Mouse (Mus musculus) testis, adult 2 months (tissue): ENCODE results near the gene Psmd3. TPM values are rescaled to one million over a fixed set of nuclear protein-coding genes. Genes with fewer than 3 reads are reported as not detected.

Experiments used
- H3K27ac ChIP-seq: fragments of 200-500 bp; 2 replicates; pipeline ENCODE4 v1.5.1; 2012; ENCODE audit warnings: low read depth, low read length; ENCODE audit not compliant: control insufficient read depth, insufficient read depth
- H3K27me3 ChIP-seq: fragments of 200-500 bp; 2 replicates; pipeline ENCODE4 v1.6.1; 2012; ENCODE audit warnings: mild to moderate bottlenecking, low read length, moderate library complexity; ENCODE audit not compliant: control insufficient read depth, insufficient read depth
- H3K36me3 ChIP-seq: fragments of 200-500 bp; 2 replicates; pipeline ENCODE4 v1.6.1; 2012; ENCODE audit warnings: mild to moderate bottlenecking, low read length; ENCODE audit not compliant: control insufficient read depth, insufficient read depth
- H3K4me1 ChIP-seq: fragments of 200-500 bp; 2 replicates; pipeline ENCODE4 v1.6.1; 2012; ENCODE audit warnings: low read length; ENCODE audit not compliant: control insufficient read depth, insufficient read depth
- H3K4me3 ChIP-seq: fragments of 200-500 bp; 2 replicates; pipeline ENCODE4 v1.5.1; 2012; ENCODE audit warnings: low read depth, mild to moderate bottlenecking, low read length, moderate library complexity, mixed read lengths; ENCODE audit not compliant: control insufficient read depth
- CTCF ChIP-seq: fragments of 200-500 bp; IDR thresholded peaks from 2 replicates; pipeline ENCODE4 v1.5.1; 2012; ENCODE audit warnings: low read depth, mild to moderate bottlenecking, inconsistent platforms, low read length, moderate library complexity; ENCODE audit not compliant: control insufficient read depth, insufficient read depth, insufficient replicate concordance
- POLR2A ChIP-seq: fragments of 200-500 bp; IDR thresholded peaks from 2 replicates; pipeline ENCODE4 v1.6.1; 2012; ENCODE audit warnings: low read depth, mild to moderate bottlenecking, inconsistent platforms, low read length, moderate library complexity; ENCODE audit not compliant: control insufficient read depth
- polyA plus RNA-seq: library from polyadenylated mRNA; depleted of rRNA; stranded (reverse); fragments of >200 nt; gene quantifications from 2 replicates; pipeline ENCODE4 v1.2.3, GENCODE M21; 2012

Gene Psmd3
- polyA plus RNA-seq, 1 experiment, result 70.2 TPM

- no peaks in the 10 kb centered on the region for H3K27me3 ChIP-seq
- H3K27ac ChIP-seq, result peak overlapping the region; percentile 48
- TF ChIP-seq POLR2A (no peak), CTCF (no peak)
- H3K4me1 ChIP-seq, result no peaks in the 10 kb centered on the region; the same call in 1 of the 2 replicates
- no peak overlapping the region for H3K4me3 ChIP-seq
- peaks cover 1% of the 10 kb centered on the region; the same call in 1 of the 2 replicates for H3K36me3 ChIP-seq
These were observed 39.3 kb downstream of the Psmd3 start for GRCm38 (mm10) chr11:98721458-98722226.

DNA sequence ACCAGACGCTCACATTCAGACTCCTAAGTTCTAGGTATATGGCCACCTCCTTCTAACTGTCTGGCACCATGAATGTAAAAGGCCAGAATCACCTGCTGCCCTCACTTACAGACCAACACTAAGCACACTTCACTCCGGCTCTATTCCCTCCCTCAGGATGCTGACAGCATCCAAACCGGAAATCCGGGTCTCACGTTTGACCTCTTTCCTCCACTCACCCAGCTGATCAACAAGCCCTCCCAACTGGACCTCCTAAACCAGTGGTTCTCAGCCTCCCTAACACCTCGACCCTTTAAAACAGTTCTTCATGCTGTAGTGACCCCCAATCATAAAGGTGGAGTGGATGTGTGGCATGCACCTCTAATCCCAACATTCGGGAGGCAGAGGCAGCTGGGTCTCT lies 40.7 kb downstream of the Psmd3 start:
- H3K36me3 ChIP-seq, result peaks cover 1% of the 10 kb centered on the region; the same call in 1 of the 2 replicates
- H3K4me1 ChIP-seq, result no peaks in the 10 kb centered on the region; the same call in 1 of the 2 replicates
- H3K27me3 ChIP-seq, result no peaks in the 10 kb centered on the region
- H3K27ac ChIP-seq, result no peak overlapping the region
- no peak for TF ChIP-seq CTCF
- H3K4me3 ChIP-seq, result no peak overlapping the region

GRCm38 (mm10) chr11:98725926-98726506 lies 43.7 kb downstream of the Psmd3 start:
- TF ChIP-seq POLR2A (no peak), CTCF (no peak)
- peaks cover 1% of the 10 kb centered on the region; the same call in 1 of the 2 replicates for H3K36me3 ChIP-seq
- no peak overlapping the region for H3K27ac ChIP-seq

GRCm38 (mm10) chr11:98729119-98729588 lies 46.8 kb downstream of the Psmd3 start, which contains the start of gene Med24:
Med24 (minus strand) TSS chr11:98729435.
- H3K4me3 ChIP-seq, result peak within 1 kb of the TSS; percentile 96
- TF ChIP-seq CTCF, result no peak; the same call in 1 of the 2 replicates
- peak; percentile 51; the same call in 1 of the 2 replicates for TF ChIP-seq POLR2A
- no peaks in the 10 kb centered on the region for H3K27me3 ChIP-seq
- peaks cover 1% of the 10 kb centered on the region; the same call in 1 of the 2 replicates for H3K36me3 ChIP-seq
- H3K4me1 ChIP-seq, result peaks cover 4% of the 10 kb centered on the region
- peak within 1 kb of the TSS; percentile 87 for H3K27ac ChIP-seq

More at GRCm38 (mm10) chr11:98725926-98726506, 43.7 kb downstream of the Psmd3 start:
- peaks cover 4% of the 10 kb centered on the region for H3K4me1 ChIP-seq
- no peaks in the 10 kb centered on the region for H3K27me3 ChIP-seq
- H3K4me3 ChIP-seq, result peak overlapping the region; percentile 1

GRCm38 (mm10) chr11:98730727-98731126 lies 48.4 kb downstream of the Psmd3 start:
- TF ChIP-seq POLR2A (no peak), CTCF (no peak)
- Histone ChIP-seq H3K27me3 (no peaks in the 10 kb centered on the region), H3K27ac (no peak overlapping the region), H3K36me3 (no peaks in the 10 kb centered on the region), H3K4me1 (peaks cover 4% of the 10 kb centered on the region), H3K4me3 (no peak overlapping the region)

DNA sequence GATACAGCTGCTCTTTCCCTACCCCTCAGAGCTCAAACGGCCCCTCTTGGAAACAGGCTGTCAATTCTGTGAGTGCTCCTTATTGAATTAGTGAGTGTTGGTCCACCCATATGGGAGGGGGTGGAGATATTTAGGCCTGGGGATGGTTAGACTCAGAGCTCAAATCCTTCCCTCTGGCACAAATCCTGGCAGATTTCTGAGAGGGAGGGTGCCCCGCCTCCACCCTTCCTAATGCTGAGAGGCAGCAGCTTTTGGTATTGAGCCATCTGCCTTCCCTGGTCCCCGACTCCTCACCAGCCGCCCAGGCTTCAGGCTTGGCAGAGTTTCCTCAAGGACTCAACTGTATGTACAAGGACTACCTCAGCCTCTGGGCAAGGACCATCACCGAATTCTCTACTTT lies 48.8 kb downstream of the Psmd3 start:
- Histone ChIP-seq H3K27ac (no peak overlapping the region), H3K27me3 (no peaks in the 10 kb centered on the region), H3K4me3 (no peak overlapping the region), H3K4me1 (peaks cover 4% of the 10 kb centered on the region), H3K36me3 (no peaks in the 10 kb centered on the region)
- TF ChIP-seq POLR2A (no peak), CTCF (no peak)

- no peak overlapping the region for H3K27ac ChIP-seq
- peaks cover 4% of the 10 kb centered on the region for H3K4me1 ChIP-seq
- no peaks in the 10 kb centered on the region for H3K27me3 ChIP-seq
- peak; percentile 54; the same call in 1 of the 2 replicates for TF ChIP-seq CTCF
- no peak for TF ChIP-seq POLR2A
- no peak overlapping the region for H3K4me3 ChIP-seq
- H3K36me3 ChIP-seq, result no peaks in the 10 kb centered on the region
These were observed 51.7 kb downstream of the Psmd3 start for GRCm38 (mm10) chr11:98734020-98734419.
